Mouse (Mus musculus): ENCODE measurements around the gene Itpkb.

The Itpkb gene

DNA sequence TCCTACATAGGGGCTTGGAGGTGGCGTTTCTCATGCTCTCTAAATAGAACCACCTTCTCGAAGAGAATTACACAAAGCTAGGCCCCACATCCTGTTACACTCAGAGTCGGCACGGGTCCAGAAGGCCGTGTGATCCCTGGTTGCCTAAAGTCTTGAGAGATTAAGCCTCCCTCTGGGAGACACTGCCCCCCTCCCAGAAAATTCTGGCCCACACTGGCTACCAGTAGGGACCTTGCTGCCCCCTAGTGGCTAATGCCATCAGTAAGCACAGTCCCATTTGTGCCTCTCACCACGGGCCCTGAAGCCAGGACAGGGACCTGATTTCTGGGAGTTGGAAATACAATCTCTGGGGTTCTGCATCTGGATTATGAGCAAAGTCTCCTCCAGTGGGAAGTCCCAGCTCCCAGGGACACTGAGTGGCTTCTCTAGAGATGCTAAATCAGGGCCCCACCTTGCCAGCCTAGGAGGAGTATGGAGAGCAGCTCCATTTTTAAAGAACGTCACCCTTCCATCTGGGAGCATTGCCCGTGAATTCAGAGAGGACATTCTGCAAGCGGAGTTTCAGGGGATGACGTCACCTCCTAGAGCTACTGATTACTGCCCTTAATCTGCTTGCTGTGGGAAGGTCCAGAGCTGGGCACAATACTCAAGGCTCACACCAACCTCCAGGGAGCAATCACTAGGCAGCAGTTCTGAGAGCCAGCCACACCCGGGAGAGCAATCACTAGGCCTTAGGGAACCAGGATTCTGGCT is 92.0 kb downstream of the Itpkb start:
- DNase-seq, result peak; percentile 81 to 87

DNA sequence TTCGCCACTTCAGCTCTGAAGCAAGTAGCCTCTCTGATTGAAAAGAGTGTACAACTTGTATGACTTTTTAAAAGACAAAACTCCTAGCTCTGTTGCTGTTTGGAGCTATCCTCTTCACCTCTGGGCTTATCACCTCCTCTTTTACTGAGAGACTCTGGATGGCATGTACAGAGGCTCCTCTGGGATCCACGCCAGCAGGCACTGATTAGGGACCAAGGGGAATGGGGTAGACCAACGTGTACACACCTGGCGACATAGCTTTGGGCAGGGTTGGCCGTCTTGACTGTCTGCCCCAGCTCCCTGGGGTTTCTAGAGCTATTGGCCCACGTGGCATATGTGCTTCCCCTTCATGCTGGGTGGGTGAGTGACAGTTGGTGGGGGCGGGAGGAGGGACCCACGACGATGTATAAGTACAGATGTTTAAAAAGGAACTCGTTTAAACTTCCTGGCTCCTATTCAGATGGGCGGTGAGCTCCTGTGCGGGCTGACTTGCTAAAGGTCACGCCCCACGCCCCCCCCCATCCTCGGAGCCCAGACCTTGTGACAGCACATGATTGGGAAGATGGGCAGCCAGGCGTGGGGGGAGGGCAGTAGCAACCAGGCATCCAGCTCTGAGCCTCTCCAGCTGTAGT is 92.8 kb downstream of the Itpkb start:
- DNase-seq, result peak in 1 of 2 experiments; percentile 55

DNA sequence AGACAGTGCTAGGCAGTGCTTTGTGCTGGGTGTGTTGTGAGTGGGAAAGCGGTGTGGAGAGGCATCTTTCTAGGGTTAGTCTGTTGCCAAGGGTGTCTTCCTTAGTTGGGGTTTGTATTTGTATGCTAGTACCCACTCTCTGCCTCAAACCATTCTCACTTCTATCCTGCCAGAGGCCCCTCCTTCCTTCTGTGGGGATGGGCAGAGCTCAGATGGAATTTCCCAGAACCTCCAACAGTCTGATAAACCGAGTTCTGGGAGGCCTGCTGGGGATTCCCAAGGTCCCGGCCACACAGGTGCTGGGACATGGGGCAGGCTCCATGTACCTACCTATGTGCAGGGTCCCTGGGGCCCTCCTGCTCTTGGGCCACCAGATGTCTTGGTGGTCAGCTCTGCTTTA is 93.6 kb downstream of the Itpkb start:
- DNase-seq, result no peak

DNA sequence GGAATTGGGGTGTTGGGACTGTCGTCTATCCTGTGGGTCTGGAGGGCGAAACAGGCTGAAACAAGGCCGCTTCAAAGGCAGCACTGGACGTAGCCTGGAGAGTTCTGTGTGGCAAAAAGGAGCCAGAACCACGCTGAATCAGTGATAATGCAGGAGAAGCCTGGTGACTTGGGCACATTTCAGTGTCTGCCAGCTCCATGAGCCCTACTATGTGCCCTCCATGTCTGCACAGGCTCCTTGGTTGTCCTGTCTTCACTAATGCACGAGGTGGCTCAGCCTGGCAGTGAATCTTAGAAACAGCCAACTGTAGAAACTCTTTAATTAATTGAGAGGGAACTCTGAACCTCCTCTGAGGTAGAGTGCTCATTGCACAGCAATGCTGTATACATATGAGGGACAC is 96.1 kb downstream of the Itpkb start:
- DNase-seq, result no peak

DNA sequence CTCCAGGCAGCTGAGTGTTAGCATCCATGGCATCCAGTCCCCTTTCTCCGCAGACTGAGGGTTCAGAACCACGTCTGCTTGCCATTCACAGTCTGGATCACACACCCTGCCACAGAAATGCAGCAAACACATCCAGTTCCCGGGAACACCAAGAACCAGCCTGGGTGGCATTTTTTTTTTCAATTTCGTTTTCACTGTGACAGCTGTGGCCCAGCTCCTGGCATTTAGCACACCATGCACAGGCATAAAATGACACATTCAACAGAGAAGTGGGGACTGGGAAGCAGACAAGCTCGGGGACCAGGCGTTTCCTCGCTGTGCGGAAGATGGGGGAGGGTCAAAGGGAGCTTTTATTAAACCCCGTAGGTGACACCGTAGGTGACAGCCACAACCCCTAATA is 97.4 kb downstream of the Itpkb start:
- no peak for DNase-seq

DNA sequence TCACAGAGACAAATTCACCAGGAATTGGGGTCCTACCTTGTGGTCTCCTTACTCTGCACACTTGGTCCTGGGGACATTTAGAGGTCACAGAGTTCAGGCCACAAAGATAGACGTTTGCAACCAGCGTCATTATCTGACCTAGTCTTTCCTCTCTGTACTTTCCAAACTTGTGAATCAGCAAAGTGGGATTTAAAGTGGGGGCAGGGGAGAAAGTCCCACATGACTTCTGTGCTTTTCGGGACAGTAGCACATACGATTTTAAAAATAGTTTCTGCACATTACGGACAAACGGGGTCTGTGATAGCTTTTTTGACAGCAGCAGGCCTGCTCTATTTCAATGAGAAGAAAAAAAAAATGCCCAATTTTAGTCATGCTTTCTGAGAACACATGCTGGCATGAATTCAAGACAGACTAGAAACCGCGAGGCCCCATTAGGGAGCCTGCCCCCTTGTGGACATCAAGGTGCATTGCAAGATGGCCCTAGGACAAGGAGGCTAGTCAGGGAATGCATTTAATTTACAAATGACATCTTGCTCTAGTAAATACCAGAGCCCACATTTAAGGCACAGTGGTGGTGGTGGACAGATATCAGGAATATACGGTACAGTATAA is 97.9 kb downstream of the Itpkb start:
- DNase-seq, result peak; percentile 65 to 69

DNA sequence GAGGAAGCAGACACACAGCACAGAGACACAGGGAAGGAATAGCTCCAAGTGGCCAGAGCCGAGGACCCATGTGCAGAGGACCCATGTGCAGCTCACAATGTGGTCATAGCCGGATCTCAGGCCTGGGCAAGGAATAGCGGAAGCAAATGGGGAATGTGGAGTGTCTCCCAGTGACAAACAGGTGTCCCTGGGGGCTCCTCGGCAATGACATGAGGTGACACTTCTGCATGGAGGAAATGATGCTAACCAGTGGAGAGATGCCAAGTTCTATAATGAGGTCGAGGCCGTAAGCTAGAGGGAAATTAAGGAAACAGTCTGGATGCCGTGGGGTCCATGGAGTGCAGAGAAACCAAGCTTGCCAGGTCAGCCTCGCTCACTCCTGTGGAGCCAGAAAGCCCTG is 98.6 kb downstream of the Itpkb start:
- no peak for DNase-seq

DNA sequence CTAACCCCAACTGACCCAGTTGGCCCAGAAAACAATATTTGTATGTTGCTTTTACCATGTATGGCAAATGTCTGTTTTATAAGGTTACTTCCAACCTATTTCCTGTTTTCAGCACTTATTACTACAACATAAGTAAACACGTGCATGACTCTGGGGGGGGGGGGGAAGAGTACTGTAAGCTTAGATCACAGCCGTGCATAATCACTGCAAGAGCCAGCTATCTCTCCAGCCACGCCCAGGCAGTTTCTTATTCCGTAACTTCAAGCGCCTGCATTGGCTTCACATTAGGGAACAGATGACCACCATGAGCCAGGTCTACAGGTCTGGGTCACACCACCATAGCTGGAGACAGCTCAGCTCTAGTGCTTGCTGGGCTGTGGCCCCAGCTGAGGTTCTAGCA is 99.5 kb downstream of the Itpkb start:
- no peak for DNase-seq

DNA sequence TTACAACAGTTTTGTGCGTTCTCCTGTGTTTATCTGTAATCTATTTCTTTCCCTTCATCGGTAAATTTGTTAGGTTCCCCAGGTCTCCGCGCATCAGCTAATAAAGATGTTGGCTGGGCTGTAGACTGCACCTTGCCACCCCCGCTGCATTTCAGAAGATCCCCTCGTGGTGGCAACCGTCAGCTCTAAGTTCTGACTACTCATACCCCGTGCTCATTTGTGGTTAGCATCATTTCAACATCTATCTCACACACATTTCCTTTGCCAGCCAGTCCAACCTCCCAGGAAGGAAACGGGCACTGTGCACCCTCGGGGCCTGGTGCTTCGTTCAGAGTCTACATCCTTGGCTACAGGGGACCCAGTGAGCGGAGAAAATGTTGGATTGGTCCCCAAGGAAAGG is 101.5 kb downstream of the Itpkb start:
- DNase-seq, result no peak

DNA sequence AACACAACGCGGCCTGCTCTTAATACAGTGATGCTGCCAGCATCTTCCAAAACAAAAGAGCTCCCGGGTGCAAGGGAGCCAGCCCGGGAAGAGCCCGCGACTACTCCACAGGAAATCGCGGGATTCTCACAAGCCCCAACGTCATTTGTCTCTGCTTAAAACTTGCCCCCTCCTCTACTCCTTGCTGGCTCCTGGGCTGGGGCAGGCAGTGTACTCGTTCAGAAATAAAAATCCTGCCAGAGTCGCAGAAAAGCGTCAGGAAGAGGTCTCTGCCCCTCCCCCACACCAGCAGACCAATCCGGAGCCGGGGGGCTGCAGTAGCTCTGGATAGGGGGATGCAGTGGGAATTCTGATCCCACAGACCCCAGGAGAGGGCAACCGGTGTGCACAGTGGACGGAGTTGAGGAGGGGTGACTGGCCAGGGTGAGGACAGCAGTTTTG is 102.8 kb downstream of the Itpkb start:
- DNase-seq, result no peak

DNA sequence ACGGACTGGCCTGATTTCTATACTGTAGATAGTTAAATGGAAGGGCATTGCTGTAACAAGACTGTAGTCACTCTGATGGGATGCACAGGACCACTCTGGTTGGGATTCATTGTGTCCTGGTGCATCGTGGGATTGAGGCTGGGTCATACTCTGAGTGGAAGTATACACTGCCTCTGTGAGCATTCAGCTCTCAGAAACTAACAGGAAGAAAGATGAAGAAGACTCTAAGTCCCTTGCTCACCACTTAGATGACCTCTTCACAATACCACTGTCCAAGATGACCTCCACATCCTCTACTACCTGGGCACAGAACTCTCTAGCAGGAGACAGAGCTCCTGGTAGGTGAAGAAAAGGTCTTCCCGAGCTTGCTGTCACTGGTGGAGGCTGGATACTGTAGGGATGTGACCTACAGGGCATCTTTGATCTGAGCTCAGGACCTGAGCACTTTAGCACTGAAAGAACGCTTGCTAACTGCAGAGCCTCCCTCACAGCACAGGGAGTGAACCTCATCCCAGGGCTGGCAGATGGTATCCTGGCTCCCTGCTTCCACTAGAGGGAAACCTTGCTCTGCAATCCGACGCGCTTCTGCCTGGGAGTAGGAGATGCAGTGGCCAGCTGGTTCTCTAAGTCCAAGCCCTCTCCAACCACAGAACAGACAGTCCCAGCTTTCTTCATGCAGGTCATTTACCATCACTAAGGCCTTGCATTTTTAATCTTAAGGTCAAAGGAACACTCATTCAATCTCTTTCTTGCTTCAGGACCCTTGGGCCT is 103.7 kb downstream of the Itpkb start:
- peak; percentile 54 to 58 for DNase-seq

DNA sequence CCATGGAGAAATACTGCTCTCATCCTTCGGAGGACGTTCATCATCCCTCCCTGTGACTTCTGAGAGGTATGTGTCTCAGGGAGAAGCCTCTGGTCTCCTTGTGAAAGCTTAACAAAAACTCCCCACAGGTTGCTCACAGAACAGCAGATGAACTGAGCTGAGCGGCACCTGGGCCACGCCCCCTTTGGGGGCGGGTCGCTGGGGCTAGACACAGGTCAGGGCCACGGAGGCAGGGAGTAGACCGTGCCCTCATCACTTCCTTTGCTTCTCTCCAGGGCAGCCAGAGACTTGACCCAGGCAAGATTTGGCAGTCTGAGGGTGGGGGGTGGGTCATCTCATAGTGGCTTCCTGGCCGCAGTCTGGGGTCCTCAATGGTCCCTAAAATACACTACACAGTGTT is 104.6 kb downstream of the Itpkb start:
- DNase-seq, result no peak

DNA sequence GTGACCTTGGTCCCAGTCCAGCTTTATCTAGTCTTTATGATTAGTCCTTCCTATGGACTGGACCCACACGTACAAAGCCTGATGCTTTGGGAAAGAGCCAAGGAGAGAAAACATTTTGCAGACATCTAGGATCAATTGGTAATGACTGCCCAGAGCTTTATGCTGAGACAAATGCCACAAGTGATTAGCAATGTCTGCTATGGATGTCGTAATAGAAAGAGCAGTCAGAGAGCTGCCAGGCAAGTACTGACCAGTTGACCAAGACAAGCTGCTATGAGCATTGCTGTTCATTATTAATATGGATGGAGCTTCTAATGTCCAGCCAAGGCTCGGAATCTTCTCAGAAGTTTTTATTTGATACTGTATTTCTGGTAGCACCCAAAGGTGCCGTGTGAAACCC is 109.2 kb downstream of the Itpkb start:
- no peak for DNase-seq

DNA sequence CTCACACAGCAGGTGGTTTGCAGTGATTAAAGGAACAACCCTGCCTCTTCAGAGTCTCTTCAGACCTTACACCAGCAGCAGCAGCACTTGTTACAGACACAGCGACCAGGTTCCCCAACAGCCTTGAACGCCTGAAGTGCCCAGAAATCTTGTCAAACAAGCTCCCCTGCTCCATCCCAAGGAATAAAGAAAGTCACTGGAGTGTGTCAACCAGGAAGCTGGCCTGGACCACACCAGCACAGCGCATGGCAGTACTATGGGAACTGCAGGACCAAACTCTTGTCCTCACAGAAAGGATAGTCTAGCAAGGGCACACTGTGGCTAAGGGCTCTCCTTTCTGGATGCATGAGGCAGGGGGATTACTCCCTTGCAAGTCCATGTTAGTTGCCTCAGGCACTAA is 114.1 kb downstream of the Itpkb start:
- DNase-seq, result no peak

DNA sequence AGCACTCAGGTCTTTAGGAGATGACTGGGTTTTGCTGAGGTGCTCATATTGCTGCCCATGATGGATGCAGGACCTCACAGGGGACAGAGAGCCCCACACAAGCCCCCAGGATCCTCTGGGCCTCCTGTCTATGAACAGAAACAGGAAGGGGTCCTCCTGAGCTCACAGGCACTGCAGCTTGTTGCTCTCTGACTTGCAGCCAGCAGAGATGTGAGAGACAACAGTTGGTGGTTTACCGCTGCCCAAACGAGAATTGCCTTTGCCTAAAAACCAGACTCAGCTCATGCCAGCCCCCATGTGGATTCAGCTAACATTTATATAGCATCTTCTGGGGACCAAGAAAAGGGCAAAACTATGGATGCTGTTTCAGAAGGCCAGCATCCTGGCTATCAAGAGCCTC is 119.4 kb downstream of the Itpkb start:
- DNase-seq, result no peak

DNA sequence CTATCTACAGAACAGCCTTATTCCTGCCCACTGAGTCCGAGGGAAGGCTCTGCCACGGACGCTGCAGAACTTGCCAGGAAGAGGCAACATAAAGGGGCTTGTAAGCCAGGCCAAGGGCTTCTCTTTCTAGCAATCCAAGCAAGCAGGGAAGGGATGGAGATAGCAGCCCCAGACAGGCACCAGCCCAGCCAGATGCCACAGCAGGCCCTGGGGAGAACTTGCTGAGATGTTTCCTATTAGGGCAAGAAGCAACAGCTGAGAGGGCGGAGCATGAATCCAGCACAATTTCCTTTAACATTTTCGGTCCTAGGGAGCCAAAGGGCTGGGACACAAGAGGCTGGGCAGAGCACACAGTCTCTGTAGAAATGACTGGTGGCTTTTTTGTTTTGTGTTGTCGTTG is 128.0 kb downstream of the Itpkb start:
- no peak for DNase-seq

DNA sequence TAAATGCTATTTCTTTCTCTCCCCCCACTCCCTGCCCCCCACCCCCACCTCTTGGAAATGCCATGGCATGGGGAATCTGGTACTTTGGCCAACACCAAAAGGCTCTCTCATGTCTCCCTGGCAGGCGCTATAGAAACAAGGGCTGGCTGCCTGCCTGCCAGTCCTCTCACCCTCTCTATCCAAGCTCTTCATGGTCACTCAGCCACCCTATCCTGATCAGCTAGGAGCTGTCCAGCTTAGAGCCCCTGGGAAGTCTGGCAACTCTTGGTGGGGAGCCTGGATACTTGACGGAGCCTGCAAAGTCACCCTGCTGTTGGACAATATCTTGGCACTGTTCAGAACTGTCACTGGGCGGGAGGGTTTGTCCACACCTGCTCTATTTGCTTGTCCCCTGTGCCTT is 128.4 kb downstream of the Itpkb start:
- no peak for DNase-seq

DNA sequence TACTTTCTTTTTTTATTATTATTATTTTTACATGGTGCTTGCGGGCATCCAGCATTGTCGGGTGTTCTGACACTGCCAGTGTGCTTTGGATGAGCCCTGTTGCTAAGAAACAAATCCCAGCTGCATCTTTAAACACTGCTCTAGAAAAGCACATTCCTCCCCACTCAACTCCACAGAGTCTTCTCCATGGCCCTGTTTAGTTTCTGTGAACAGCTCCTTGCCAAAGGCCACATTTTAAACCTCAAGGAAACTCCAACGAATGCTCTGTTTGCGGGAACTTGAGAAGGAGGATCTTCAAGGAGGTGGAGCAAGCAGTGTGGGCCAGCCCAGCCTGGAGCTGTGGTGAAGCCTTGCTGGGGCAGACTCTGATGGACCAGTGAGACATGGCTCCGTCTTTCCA is 130.4 kb downstream of the Itpkb start:
- DNase-seq, result no peak

DNA sequence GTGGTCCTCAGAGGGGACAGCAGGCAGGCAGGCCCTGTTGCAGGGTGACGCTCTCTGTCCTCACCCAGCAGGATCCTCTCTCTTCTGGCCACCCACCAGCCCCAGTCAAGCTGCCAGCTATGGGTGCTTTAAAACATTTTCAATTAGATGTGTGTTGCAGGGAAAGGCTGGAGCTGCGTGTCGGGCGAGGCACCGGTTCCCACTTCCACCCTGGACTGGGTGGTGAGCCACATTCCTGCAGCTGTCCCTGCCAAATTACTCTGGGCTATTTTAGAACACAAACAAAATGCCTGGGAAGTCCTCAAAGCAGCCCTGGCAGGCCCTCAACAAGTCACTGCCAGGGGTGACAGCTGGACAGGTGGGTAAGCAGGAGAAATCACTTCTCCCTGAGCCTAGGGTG is 132.1 kb downstream of the Itpkb start:
- DNase-seq, result peak; percentile 34 to 37

DNA sequence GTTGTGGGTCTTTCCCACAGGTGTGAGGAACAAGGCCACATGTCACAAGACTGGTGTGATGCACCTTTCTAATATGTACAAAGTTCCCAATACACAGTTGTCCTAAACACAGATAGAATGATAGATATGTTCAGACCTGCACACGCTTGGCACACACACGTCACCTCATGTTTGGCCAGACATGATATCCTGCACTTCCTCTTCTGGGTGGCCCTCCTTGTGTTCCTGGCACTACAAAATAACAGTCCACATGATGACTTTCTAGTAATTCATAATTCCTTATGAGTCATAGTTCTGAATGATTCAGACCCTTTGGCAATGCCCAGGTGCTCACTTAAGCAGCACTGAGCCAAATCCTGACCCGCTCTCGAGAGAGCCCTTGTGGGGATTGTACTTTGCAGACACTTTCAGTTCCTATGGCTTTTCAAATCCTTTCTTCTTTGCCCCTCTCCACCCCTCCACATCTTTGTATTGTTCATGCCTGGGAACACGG is 132.7 kb downstream of the Itpkb start:
- DNase-seq, result peak in 1 of 2 experiments; percentile 42

DNA sequence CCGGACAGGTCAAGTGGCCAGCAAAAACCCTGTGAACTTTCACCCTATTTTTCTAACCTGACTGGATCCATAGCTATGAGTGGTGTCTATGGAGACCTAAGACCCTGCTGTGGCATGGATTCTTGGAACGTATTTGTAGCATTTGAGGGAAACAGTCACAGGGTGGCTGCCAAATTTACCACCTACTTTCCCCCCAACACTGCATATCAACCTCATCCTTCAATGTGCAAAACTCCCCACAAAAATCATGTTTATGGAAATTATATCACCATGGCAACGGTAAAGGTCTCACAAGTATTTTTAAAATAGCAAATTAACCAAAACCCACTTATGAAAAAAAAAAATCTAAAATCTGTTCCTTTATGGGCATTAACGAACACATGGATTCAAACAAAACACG is 134.1 kb downstream of the Itpkb start:
- no peak for DNase-seq

DNA sequence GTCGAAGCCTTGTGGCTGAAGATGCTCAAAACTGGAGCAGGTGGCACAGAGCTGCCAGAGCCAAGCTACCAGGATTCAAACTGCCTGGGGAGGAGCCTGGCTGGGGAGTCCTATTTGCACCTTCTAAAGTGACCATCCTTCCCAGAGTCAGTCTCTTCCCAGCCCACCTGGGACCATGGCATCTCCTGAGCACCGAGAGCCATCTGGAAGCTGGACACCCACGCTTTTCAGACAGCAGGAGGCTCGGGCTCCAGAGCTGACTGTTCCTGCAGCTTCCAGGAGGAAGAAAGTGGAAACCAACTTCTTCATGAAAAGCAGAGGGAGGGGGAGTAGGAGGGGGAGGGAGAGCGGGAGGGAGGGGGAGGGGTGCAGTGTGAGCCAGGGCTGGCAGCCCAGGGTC is 135.3 kb downstream of the Itpkb start:
- no peak for DNase-seq

DNA sequence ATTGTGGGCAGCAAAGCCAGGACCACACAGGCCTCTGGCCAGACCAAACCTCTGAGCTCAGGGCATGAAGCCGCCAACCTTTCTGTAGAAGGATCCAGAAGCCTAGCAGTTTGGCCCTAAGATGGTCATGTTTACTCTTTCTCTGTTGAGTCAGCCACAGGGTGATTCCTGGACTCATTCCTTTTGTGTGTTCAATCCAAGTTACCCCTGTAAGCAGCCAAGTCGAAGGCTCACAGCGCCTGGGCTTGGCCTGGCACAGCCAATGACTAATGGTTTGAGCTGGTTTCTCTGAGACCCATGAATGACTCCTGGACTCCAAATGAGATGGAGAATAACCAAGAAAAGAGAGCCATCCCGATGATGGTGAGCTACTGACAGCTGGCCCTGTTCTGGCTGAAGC is 137.7 kb downstream of the Itpkb start:
- DNase-seq, result no peak

Measured in lung, adult 18-20 months (tissue).